Mouse (Mus musculus): ENCODE measurements around the gene Ppif. TPM values are rescaled to one million over a fixed set of nuclear protein-coding genes. Genes with fewer than 3 reads are reported as not detected.
A peak's percentile ranks its signal among the peaks of the same experiment; 100 is the strongest.

The Ppif gene
- polyA plus RNA-seq, 1 experiment, result 42.2 TPM

GRCm38 (mm10) chr14:25654401-25655197, 39.4 kb upstream of the Ppif start:
- Histone ChIP-seq H3K27me3 (ENCODE audit: control insufficient read depth, insufficient read depth, low read length, poor library complexity, severe bottlenecking) (no peaks in the 10 kb centered on the region), H3K4me3 (ENCODE audit: low read depth, low read length) (no peak overlapping the region), H3K27ac (ENCODE audit: insufficient read depth, low read length) (no peak overlapping the region), H3K9me3 (replicated peaks; ENCODE audit: control insufficient read depth, insufficient read depth, low read length, poor library complexity, severe bottlenecking) (no peaks in the 10 kb centered on the region), H3K9ac (ENCODE audit: low read depth, poor library complexity, severe bottlenecking) (no peak overlapping the region), H3K4me1 (ENCODE audit: control insufficient read depth, insufficient read depth, low read length) (no peaks in the 10 kb centered on the region), H3K36me3 (ENCODE audit: control insufficient read depth, insufficient read depth, low read length, poor library complexity, severe bottlenecking) (no peaks in the 10 kb centered on the region)
- TF ChIP-seq EP300 (IDR thresholded peaks at IDR 0.05; ENCODE audit: insufficient read depth, low read depth, low read length), result no peak
- TF ChIP-seq POLR2A (IDR thresholded peaks at IDR 0.05; ENCODE audit: insufficient read depth, low read length), result no peak
- no peak for TF ChIP-seq CTCF (IDR thresholded peaks at IDR 0.05; ENCODE audit: low read depth, low read length)

GRCm38 (mm10) chr14:25660661-25661060, 33.3 kb upstream of the Ppif start:
- Histone ChIP-seq H3K4me3 (ENCODE audit: low read depth, low read length) (peak overlapping the region; percentile 52), H3K27ac (ENCODE audit: insufficient read depth, low read length) (peak overlapping the region; percentile 0; the same call in 1 of the 2 replicates)

GRCm38 (mm10) chr14:25661185-25661920, 32.6 kb upstream of the Ppif start:
- peak overlapping the region; percentile 0 for H3K27ac ChIP-seq (ENCODE audit: insufficient read depth, low read length)
- no peaks in the 10 kb centered on the region for H3K4me1 ChIP-seq (ENCODE audit: control insufficient read depth, insufficient read depth, low read length)
- H3K4me3 ChIP-seq (ENCODE audit: low read depth, low read length), result peak overlapping the region; percentile 52
- H3K9ac ChIP-seq (ENCODE audit: low read depth, poor library complexity, severe bottlenecking), result peak overlapping the region; percentile 27
- H3K36me3 ChIP-seq (ENCODE audit: control insufficient read depth, insufficient read depth, low read length, poor library complexity, severe bottlenecking), result no peaks in the 10 kb centered on the region
- no peaks in the 10 kb centered on the region for H3K9me3 ChIP-seq (replicated peaks; ENCODE audit: control insufficient read depth, insufficient read depth, low read length, poor library complexity, severe bottlenecking)
- no peaks in the 10 kb centered on the region for H3K27me3 ChIP-seq (ENCODE audit: control insufficient read depth, insufficient read depth, low read length, poor library complexity, severe bottlenecking)
- TF ChIP-seq CTCF (IDR thresholded peaks at IDR 0.05; ENCODE audit: low read depth, low read length) (no peak), EP300 (IDR thresholded peaks at IDR 0.05; ENCODE audit: insufficient read depth, low read depth, low read length) (no peak), POLR2A (IDR thresholded peaks at IDR 0.05; ENCODE audit: insufficient read depth, low read length) (no peak)

More at GRCm38 (mm10) chr14:25660661-25661060, 33.3 kb upstream of the Ppif start:
- no peaks in the 10 kb centered on the region for H3K36me3 ChIP-seq (ENCODE audit: control insufficient read depth, insufficient read depth, low read length, poor library complexity, severe bottlenecking)
- TF ChIP-seq POLR2A (IDR thresholded peaks at IDR 0.05; ENCODE audit: insufficient read depth, low read length) (no peak), CTCF (IDR thresholded peaks at IDR 0.05; ENCODE audit: low read depth, low read length) (no peak), EP300 (IDR thresholded peaks at IDR 0.05; ENCODE audit: insufficient read depth, low read depth, low read length) (no peak)
- H3K27me3 ChIP-seq (ENCODE audit: control insufficient read depth, insufficient read depth, low read length, poor library complexity, severe bottlenecking), result no peaks in the 10 kb centered on the region
- H3K9me3 ChIP-seq (replicated peaks; ENCODE audit: control insufficient read depth, insufficient read depth, low read length, poor library complexity, severe bottlenecking), result no peaks in the 10 kb centered on the region
- peak overlapping the region; percentile 27 for H3K9ac ChIP-seq (ENCODE audit: low read depth, poor library complexity, severe bottlenecking)
- H3K4me1 ChIP-seq (ENCODE audit: control insufficient read depth, insufficient read depth, low read length), result no peaks in the 10 kb centered on the region

GRCm38 (mm10) chr14:25663649-25664309, 30.2 kb upstream of the Ppif start:
- Histone ChIP-seq H3K4me3 (ENCODE audit: low read depth, low read length) (no peak overlapping the region), H3K36me3 (ENCODE audit: control insufficient read depth, insufficient read depth, low read length, poor library complexity, severe bottlenecking) (no peaks in the 10 kb centered on the region), H3K9ac (ENCODE audit: low read depth, poor library complexity, severe bottlenecking) (no peak overlapping the region), H3K27me3 (ENCODE audit: control insufficient read depth, insufficient read depth, low read length, poor library complexity, severe bottlenecking) (no peaks in the 10 kb centered on the region), H3K9me3 (replicated peaks; ENCODE audit: control insufficient read depth, insufficient read depth, low read length, poor library complexity, severe bottlenecking) (no peaks in the 10 kb centered on the region), H3K4me1 (ENCODE audit: control insufficient read depth, insufficient read depth, low read length) (no peaks in the 10 kb centered on the region), H3K27ac (ENCODE audit: insufficient read depth, low read length) (no peak overlapping the region)
- TF ChIP-seq POLR2A (IDR thresholded peaks at IDR 0.05; ENCODE audit: insufficient read depth, low read length) (no peak), EP300 (IDR thresholded peaks at IDR 0.05; ENCODE audit: insufficient read depth, low read depth, low read length) (no peak), CTCF (IDR thresholded peaks at IDR 0.05; ENCODE audit: low read depth, low read length) (no peak)

- Histone ChIP-seq H3K4me1 (ENCODE audit: control insufficient read depth, insufficient read depth, low read length) (no peaks in the 10 kb centered on the region), H3K9ac (ENCODE audit: low read depth, poor library complexity, severe bottlenecking) (no peak overlapping the region), H3K27me3 (ENCODE audit: control insufficient read depth, insufficient read depth, low read length, poor library complexity, severe bottlenecking) (no peaks in the 10 kb centered on the region), H3K9me3 (replicated peaks; ENCODE audit: control insufficient read depth, insufficient read depth, low read length, poor library complexity, severe bottlenecking) (no peaks in the 10 kb centered on the region), H3K4me3 (ENCODE audit: low read depth, low read length) (no peak overlapping the region), H3K36me3 (ENCODE audit: control insufficient read depth, insufficient read depth, low read length, poor library complexity, severe bottlenecking) (no peaks in the 10 kb centered on the region), H3K27ac (ENCODE audit: insufficient read depth, low read length) (no peak overlapping the region)
- TF ChIP-seq CTCF (IDR thresholded peaks at IDR 0.05; ENCODE audit: low read depth, low read length) (no peak), EP300 (IDR thresholded peaks at IDR 0.05; ENCODE audit: insufficient read depth, low read depth, low read length) (no peak), POLR2A (IDR thresholded peaks at IDR 0.05; ENCODE audit: insufficient read depth, low read length) (no peak)
Observed at GRCm38 (mm10) chr14:25664310-25664695, 29.7 kb upstream of the Ppif start.

Data from ES-Bruce4 (cell line).